Mouse (Mus musculus): ENCODE data around the gene Pla2g7.

DNA sequence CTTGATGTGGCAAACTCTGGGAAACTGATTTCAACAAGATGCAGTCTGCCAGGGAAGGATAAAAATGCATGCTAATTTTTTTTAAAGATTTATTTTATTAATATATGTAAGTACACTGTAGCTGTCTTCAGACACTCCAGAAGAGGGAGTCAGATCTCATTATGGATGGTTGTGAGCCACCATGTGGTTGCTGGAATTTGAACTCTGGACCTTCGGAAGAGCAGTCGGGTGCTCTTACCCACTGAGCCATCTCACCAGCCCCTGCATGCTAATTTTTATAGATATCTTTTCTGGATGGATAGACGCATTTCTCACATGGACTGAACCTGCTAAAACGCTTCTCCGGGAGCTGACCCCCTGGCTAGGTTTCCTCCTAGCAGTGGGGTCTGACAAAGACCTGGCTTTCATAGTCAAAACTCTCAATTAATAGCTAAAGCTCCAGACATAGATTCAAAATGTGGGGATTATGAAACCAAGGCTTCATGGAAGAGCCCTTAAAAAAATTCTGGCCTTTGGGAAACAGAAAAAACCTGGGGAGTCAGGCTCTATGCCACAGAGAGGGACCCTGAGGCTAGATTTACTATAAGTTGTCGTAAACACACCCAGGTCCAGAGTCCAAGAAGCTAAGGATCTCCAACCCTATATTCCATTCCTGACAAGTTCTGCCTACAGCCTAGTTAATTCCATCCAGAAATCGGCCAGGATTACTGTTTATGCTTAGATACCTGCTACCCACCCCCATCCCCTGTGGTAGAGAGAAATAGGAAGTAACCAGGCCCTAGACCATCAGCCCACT is 4.5 kb upstream of the Pla2g7 start:
- no peak for TF ChIP-seq POLR2A (IDR thresholded peaks at IDR 0.05; ENCODE audit: insufficient read depth, low read length)
- no peak for TF ChIP-seq CTCF (IDR thresholded peaks at IDR 0.05; ENCODE audit: low read depth, low read length)
- no peak for TF ChIP-seq EP300 (IDR thresholded peaks at IDR 0.05; ENCODE audit: insufficient read depth, low read depth, low read length)
